Mouse (Mus musculus): ENCODE measurements around the gene Dmc1.

Gene Dmc1

GRCm38 (mm10) chr15:79511553-79512320 is 93.2 kb downstream of the Dmc1 start:
- DNase-seq (ENCODE audit: low spot score) = peak; percentile 84
